Mouse (Mus musculus) forelimb bud, embryonic 11.5 days (tissue): ENCODE measurements at regions not wholly inside any gene's neighbourhood (a gene's known extent, or its start where the extent isn't known, plus 50 kb on each side); places are given as distances from the start of the nearest gene placed in this dataset.

Experiments used
- DNase-seq: peaks from one replicate; pipeline ENCODE4 v3.0.0-alpha.2; 2012; ENCODE audit warnings: low read depth, low spot score

DNA sequence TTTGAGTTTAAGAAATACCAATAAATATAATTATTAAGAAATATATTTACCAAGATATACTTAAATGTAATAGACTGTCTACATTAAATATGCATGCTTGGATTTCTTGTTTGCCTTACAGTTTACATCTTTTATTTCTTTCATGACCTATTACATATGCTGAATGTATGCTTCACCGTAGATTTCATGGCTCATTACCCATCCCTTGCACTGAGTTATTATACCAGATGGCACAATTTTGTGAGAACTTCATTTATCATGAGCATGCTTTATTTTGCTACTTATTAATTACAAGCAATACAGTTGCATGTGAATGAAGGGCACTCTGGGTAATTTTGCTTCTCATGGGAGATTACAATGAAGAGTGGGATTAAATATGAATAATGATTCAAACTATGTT lies 856.0 kb upstream of the Nectin3 start:
- no peak for DNase-seq

DNA sequence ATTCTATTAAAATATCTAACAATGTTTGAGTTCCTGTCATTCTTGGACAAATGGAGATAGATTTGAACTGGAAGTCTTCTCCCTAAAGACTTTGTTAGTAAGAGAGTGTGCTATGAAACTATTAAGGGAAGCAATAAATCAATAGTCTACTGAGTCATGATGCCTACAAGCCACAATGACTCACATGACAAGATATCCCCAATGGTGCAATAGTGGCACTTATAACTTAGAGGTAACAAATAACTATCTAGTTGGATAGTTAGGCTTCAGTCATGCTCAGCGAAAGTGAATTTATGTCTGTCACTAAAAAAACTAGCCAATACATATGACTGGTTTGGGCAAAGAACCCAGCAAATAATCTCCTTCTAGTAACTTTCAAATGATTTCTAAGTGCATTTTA lies 889.1 kb upstream of the Dppa4 start:
- no peak for DNase-seq

GRCm38 (mm10) chr16:47407067-47407466 lies 876.5 kb upstream of the Dppa4 start:
- DNase-seq = no peak

DNA sequence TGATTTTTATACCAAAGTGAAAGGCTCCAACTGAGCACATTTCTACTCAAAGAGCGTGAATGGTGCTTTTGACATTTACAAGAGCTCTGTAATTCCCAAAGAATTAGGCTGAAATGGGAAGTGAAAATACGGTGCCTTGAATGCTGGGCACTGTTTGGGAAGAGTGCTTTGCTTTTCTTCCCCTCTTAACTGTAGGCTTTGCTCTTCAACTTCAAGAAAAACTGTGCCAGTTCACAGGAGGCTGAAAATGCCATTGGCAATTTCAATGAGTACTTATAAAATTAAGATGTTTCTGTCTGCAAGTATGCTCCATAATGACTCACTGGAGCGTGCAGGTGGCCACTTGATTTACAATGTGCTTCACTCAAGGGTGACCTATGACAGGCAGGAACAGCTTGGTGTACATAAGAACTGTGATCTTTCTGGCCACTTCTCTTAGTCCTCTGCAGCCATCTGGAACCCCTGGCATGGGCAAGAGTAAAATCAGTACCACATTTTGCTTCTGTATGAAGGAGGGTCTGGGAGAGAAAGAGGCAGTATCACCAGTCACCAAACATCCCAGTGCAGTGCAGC lies 864.8 kb upstream of the Dppa4 start:
- DNase-seq = peak; percentile 4

- DNase-seq = no peak
Observed at GRCm38 (mm10) chr16:47445083-47445482, 838.5 kb upstream of the Dppa4 start.

DNA sequence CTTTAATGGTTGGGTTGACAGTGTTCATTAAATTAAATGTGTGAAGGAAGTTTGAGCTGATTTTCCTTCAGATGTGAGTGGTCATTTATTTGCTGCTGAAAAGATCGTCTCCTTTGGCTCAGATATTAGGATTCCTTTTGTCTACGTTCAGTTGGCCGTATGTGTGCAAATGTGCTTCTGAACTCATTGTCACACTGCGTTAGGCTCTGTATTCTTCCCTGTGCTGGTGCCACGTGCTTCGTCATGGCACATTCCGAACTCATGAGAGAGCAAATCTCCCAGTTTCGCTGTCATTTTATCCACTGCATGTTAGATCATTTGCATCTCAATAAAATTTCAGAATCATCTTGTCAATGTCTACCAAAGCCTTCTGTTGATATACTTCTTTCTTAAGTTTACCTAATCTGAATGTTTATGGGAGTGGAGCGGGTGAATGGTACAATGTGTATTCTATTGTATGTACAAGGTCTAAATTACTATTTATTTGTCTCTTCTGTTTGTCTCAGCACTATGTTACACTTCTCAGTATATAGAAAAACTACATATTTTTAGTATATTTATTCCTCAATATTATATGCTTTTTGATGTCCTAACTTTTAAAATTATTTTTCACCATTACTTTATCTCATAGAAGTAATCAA lies 808.0 kb upstream of the Dppa4 start:
- no peak for DNase-seq

DNA sequence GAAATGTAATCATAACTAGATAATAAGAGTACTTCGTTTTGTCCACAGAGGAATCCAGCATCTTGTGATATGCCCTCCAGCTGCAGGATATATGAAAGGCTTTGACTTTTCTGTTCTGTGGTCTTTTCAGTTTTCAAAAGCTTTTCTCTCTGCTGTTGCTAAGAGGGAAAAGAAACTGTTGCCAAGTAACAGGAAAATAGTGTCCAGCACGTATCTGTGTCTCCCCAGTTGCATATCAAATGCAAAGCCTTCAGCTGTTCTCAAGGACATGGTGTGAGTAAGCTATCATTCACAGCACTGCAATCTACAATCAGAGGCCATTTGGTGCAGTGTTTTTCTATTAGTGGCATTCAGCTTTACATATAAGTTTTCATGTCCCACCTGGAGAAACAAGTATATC lies 801.5 kb upstream of the Dppa4 start:
- no peak for DNase-seq

GRCm38 (mm10) chr16:47488525-47488924 lies 795.0 kb upstream of the Dppa4 start:
- no peak for DNase-seq

- DNase-seq = no peak
Observed at GRCm38 (mm10) chr16:47525857-47526256, 757.7 kb upstream of the Dppa4 start.

GRCm38 (mm10) chr16:47526613-47527012 lies 756.9 kb upstream of the Dppa4 start:
- no peak for DNase-seq

- DNase-seq = no peak
Observed at GRCm38 (mm10) chr16:47536524-47536923, 747.0 kb upstream of the Dppa4 start.

- no peak for DNase-seq
Observed at GRCm38 (mm10) chr16:47551101-47551500, 732.4 kb upstream of the Dppa4 start.

DNA sequence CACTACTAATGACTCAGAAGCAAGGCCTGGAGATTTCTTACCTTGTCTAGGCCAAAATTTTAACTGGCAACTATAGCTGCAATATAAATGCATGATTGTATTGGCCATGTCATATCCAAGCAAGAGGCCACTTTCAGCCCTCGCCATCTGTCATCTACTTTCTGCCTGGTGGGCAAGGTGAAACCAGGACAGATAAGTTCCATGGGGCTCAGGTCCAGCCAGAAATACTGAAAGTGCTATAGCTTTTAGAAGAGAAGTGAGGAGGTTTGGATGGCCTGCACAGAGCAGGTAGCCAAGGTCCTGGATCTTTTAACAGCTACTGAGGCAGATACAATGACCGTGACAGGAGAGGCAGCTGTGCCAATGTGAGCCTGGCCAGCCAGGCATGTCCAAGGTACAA lies 715.5 kb upstream of the Dppa4 start:
- no peak for DNase-seq

DNA sequence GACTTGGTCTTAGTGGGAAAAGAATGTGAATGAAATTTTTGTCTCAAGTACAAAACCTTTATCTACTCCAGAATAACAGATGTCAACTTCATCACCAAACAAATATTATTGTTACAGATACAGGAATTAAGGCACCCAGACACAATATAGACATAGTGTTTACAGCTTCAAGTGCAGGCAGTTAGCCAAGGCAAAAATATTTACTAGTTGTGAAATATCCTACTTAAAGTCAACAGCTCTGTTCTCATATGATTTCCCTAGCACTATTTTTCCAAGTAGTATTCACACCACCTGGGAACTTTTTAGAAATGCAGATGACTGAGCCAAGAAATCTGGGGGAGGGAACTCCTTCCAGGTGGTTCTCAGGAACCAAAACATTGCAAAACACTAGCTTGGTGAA lies 684.1 kb upstream of the Dppa4 start:
- DNase-seq = no peak
